Mouse (Mus musculus) forebrain, postnatal 0 days (tissue): ENCODE results near the gene Ngdn. TPM values are rescaled to one million over a fixed set of nuclear protein-coding genes. Genes with fewer than 3 reads are reported as not detected.

Source experiments
- ATAC-seq: fragments of 200-750 bp; cut with Nextera tagmentation; 2 replicates; pipeline ENCODE4 v1.8.0; 2017; ENCODE audit warnings: mild to moderate bottlenecking, moderate library complexity
- DNase-seq: peaks from one replicate; pipeline ENCODE4 v3.0.0-alpha.2; 2015
- H3K27ac ChIP-seq: fragments of 300-500 bp; sonication (generic); 2 replicates; pipeline ENCODE4 v1.5.1; 2014; ENCODE audit warnings: low read depth, mild to moderate bottlenecking, antibody characterized with exemption, low read length, moderate library complexity, mixed read lengths
- H3K27me3 ChIP-seq: fragments of 300-500 bp; sonication (generic); 2 replicates; pipeline ENCODE4 v1.6.1; 2014; ENCODE audit warnings: mild to moderate bottlenecking, low read length, mixed read lengths; ENCODE audit not compliant: insufficient read depth
- H3K36me3 ChIP-seq: fragments of 300-500 bp; sonication (generic); 2 replicates; pipeline ENCODE4 v1.6.1; 2014; ENCODE audit warnings: mild to moderate bottlenecking, moderate library complexity; ENCODE audit not compliant: insufficient read depth
- H3K4me1 ChIP-seq: fragments of 300-500 bp; sonication (generic); 2 replicates; pipeline ENCODE4 v1.6.1; 2014; ENCODE audit warnings: antibody characterized with exemption; ENCODE audit not compliant: insufficient read depth
- H3K4me2 ChIP-seq: fragments of 300-500 bp; sonication (generic); 2 replicates; pipeline ENCODE4 v1.6.1; 2014; ENCODE audit warnings: low read depth, mild to moderate bottlenecking, moderate library complexity
- H3K4me3 ChIP-seq: fragments of 300-500 bp; sonication (generic); 2 replicates; pipeline ENCODE4 v1.5.1; 2014; ENCODE audit warnings: low read depth, low read length, mixed read lengths
- H3K9ac ChIP-seq: fragments of 300-500 bp; sonication (generic); 2 replicates; pipeline ENCODE4 v1.6.1; 2014; ENCODE audit warnings: mild to moderate bottlenecking
- H3K9me3 ChIP-seq: fragments of 300-500 bp; sonication (generic); 2 replicates; pipeline ENCODE4 v1.6.1; 2016; ENCODE audit warnings: low read length
- CTCF ChIP-seq: sonication (generic); IDR thresholded peaks from 2 replicates; pipeline ENCODE4 v1.5.1; 2016; ENCODE audit warnings: antibody characterized with exemption, control low read depth, low read depth
- WGBS: fragments of 180-500 bp; shearing (Covaris S2); extraction: QIAGEN DNeasy Blood & Tissue Kit; methylation state at CpG from one replicate; pipeline ENCODE4 v1.1.7; 2014; 5-methylcytosine and 5-hydroxymethylcytosine counted together
- microRNA counts: library from miRNA; unstranded; fragments of <30 nt; microRNA quantifications from one replicate; lab custom pipeline; 2015
- microRNA-seq, 2 experiments: library from miRNA; unstranded; fragments of <30 nt; microRNA quantifications; one replicate each; pipeline ENCODE4; 2016
- polyA plus RNA-seq: library from polyadenylated mRNA; unstranded; fragments of >200 nt; fragmentation: Nextera tagmentation; extraction: Ambion mirVana; gene quantifications from 2 replicates; pipeline ENCODE4 v1.2.1, GENCODE M21; 2015
- total RNA-seq: library from RNA; depleted of rRNA; stranded (reverse); fragments of >200 nt; gene quantifications from 2 replicates; pipeline ENCODE4 v1.2.3, GENCODE M21; 2014; rRNA removed

The Ngdn gene
- total and polyA plus RNA-seq, 2 experiments from 2014 or later: 24.2 to 47.9 TPM

GRCm38 (mm10) chr14:55062626-55063025 is 47.4 kb downstream of the Ngdn start:
- 17% methylated on average over 17 of the region's 17 CpGs for WGBS
- peak overlapping the region; percentile 25 for H3K9ac ChIP-seq
- peak overlapping the region; percentile 3; the same call in 1 of the 2 replicates for H3K4me3 ChIP-seq
- TF ChIP-seq CTCF: 0 out of 2 replicates have a peak, but pooled peaks have one; percentile 6
- no peaks in the 10 kb centered on the region for H3K27me3 ChIP-seq
- peak overlapping the region; percentile 67 for H3K27ac ChIP-seq
- peaks cover 44% of the 10 kb centered on the region for H3K4me1 ChIP-seq
- no peaks in the 10 kb centered on the region for H3K9me3 ChIP-seq
- H3K36me3 ChIP-seq: peaks cover 61% of the 10 kb centered on the region
- ATAC-seq (peak; percentile 69), DNase-seq (peak; percentile 58)
- H3K4me2 ChIP-seq: peak overlapping the region; percentile 39

GRCm38 (mm10) chr14:55063117-55063516 is 47.9 kb downstream of the Ngdn start:
- TF ChIP-seq CTCF: no peak
- ATAC-seq: no peak
- no peaks in the 10 kb centered on the region for H3K27me3 ChIP-seq
- no peaks in the 10 kb centered on the region for H3K9me3 ChIP-seq
- 76% methylated on average over 5 of the region's 5 CpGs for WGBS
- peaks cover 39% of the 10 kb centered on the region for H3K4me1 ChIP-seq
- peak overlapping the region; percentile 67 for H3K27ac ChIP-seq
- peak overlapping the region; percentile 25; the same call in 1 of the 2 replicates for H3K9ac ChIP-seq
- peak overlapping the region; percentile 39 for H3K4me2 ChIP-seq
- H3K36me3 ChIP-seq: peaks cover 65% of the 10 kb centered on the region
- DNase-seq: no peak
- no peak overlapping the region for H3K4me3 ChIP-seq

GRCm38 (mm10) chr14:55063581-55064381 is 48.5 kb downstream of the Ngdn start:
- Histone ChIP-seq H3K9me3 (no peaks in the 10 kb centered on the region), H3K4me3 (no peak overlapping the region), H3K4me1 (peaks cover 32% of the 10 kb centered on the region), H3K4me2 (peak overlapping the region; percentile 2; the same call in 1 of the 2 replicates), H3K27ac (peak overlapping the region; percentile 67; the same call in 1 of the 2 replicates), H3K9ac (no peak overlapping the region), H3K27me3 (no peaks in the 10 kb centered on the region), H3K36me3 (peaks cover 71% of the 10 kb centered on the region)
- DNase-seq: no peak
- TF ChIP-seq CTCF: no peak
- ATAC-seq: no peak
- WGBS: 84% methylated on average over 22 of the region's 22 CpGs

- WGBS: 81% methylated on average over 35 of the region's 35 CpGs
- Histone ChIP-seq H3K4me3 (no peak overlapping the region), H3K27me3 (no peaks in the 10 kb centered on the region), H3K9ac (no peak overlapping the region), H3K9me3 (no peaks in the 10 kb centered on the region), H3K36me3 (peaks cover 75% of the 10 kb centered on the region), H3K4me2 (no peak overlapping the region), H3K4me1 (peaks cover 26% of the 10 kb centered on the region), H3K27ac (peak overlapping the region; percentile 50)
- DNase-seq (no peak), ATAC-seq (no peak)
- no peak for TF ChIP-seq CTCF
Observed at GRCm38 (mm10) chr14:55064481-55065370, 49.5 kb downstream of the Ngdn start.

GRCm38 (mm10) chr14:55065391-55065790 is 50.1 kb downstream of the Ngdn start:
- WGBS: 84% methylated on average over 13 of the region's 13 CpGs
- H3K4me2 ChIP-seq: no peak overlapping the region
- H3K27ac ChIP-seq: peak overlapping the region; percentile 50
- H3K9ac ChIP-seq: no peak overlapping the region
- ATAC-seq: no peak
- H3K36me3 ChIP-seq: peaks cover 79% of the 10 kb centered on the region
- H3K27me3 ChIP-seq: no peaks in the 10 kb centered on the region
- H3K4me3 ChIP-seq: no peak overlapping the region
- H3K9me3 ChIP-seq: no peaks in the 10 kb centered on the region
- DNase-seq: no peak
- TF ChIP-seq CTCF: no peak
- H3K4me1 ChIP-seq: peaks cover 20% of the 10 kb centered on the region; the same call in 1 of the 2 replicates

GRCm38 (mm10) chr14:55066042-55066441 is 50.8 kb downstream of the Ngdn start:
- Histone ChIP-seq H3K27me3 (no peaks in the 10 kb centered on the region), H3K4me1 (peaks cover 16% of the 10 kb centered on the region; the same call in 1 of the 2 replicates), H3K9me3 (no peaks in the 10 kb centered on the region), H3K9ac (no peak overlapping the region), H3K36me3 (peaks cover 82% of the 10 kb centered on the region), H3K4me2 (no peak overlapping the region), H3K4me3 (no peak overlapping the region), H3K27ac (0 out of 2 replicates have a peak overlapping the region, but pooled peaks have one; percentile 9)
- no peak for ATAC-seq
- 83% methylated on average over 8 of the region's 8 CpGs for WGBS
- TF ChIP-seq CTCF: no peak
- no peak for DNase-seq

- Histone ChIP-seq H3K27ac (peak overlapping the region; percentile 54), H3K9ac (no peak overlapping the region; the same call in 1 of the 2 replicates), H3K4me1 (no peaks in the 10 kb centered on the region), H3K9me3 (no peaks in the 10 kb centered on the region), H3K4me2 (no peak overlapping the region), H3K4me3 (no peak overlapping the region), H3K27me3 (no peaks in the 10 kb centered on the region), H3K36me3 (peaks cover 81% of the 10 kb centered on the region)
- DNase-seq (no peak), ATAC-seq (no peak)
- WGBS: 36% methylated on average over 19 of the region's 19 CpGs
- TF ChIP-seq CTCF: no peak
Observed at GRCm38 (mm10) chr14:55071756-55072155, 56.5 kb downstream of the Ngdn start.

MicroRNAs encoded within 50 kb of the gene (microRNA counts, 519-probe panel; counts per million panel counts)
- not detected for microRNA mmu-miR-208b (lab: Ali Mortazavi, UCI)

Small RNAs within 50 kb of the gene (microRNA-seq; reads per million reads assigned to microRNA genes)
- 15.5 to 70.4 reads per million in 2 experiments for gene Mir208b

Other genes starting within 250 kb of the Ngdn start
- 11.8 and 13.3 TPM in 2 replicates for gene Slc7a8, start 233.5 kb upstream of the Ngdn start, total RNA-seq
- gene Slc7a8, start 233.5 kb upstream of the Ngdn start, polyA plus RNA-seq: 12.5 and 14.5 TPM in 2 replicates
- not detected in 2 replicates for gene Rnf212b, start 201.3 kb upstream of the Ngdn start, total RNA-seq
- gene Rnf212b, start 201.3 kb upstream of the Ngdn start, polyA plus RNA-seq: not detected in 2 replicates
- gene Homez, start 144.5 kb upstream of the Ngdn start, total RNA-seq: 7.1 and 7.2 TPM in 2 replicates
- 2.7 and 6.9 TPM in 2 replicates for gene Homez, start 144.5 kb upstream of the Ngdn start, polyA plus RNA-seq
- gene Ppp1r3e, start 137.9 kb upstream of the Ngdn start, total RNA-seq: 17.4 and 19.7 TPM in 2 replicates
- gene Ppp1r3e, start 137.9 kb upstream of the Ngdn start, polyA plus RNA-seq: 2.3 and 3.3 TPM in 2 replicates
- gene Bcl2l2, start 132.1 kb upstream of the Ngdn start, total RNA-seq: 33.2 and 38.0 TPM in 2 replicates
- 2.5 and 2.9 TPM in 2 replicates for gene Bcl2l2, start 132.1 kb upstream of the Ngdn start, polyA plus RNA-seq
- 3.1 TPM in 1 of 2 replicates, not detected in the other for gene Gm20521, start 132.0 kb upstream of the Ngdn start, total RNA-seq
- 0.30 and 0.89 TPM in 2 replicates for gene Gm20521, start 132.0 kb upstream of the Ngdn start, polyA plus RNA-seq
- 113 and 116 TPM in 2 replicates for gene Pabpn1, start 123.0 kb upstream of the Ngdn start, total RNA-seq
- 105 and 126 TPM in 2 replicates for gene Pabpn1, start 123.0 kb upstream of the Ngdn start, polyA plus RNA-seq
- 327 and 359 TPM in 2 replicates for gene Slc22a17, start 102.3 kb upstream of the Ngdn start, total RNA-seq
- 230 and 282 TPM in 2 replicates for gene Slc22a17, start 102.3 kb upstream of the Ngdn start, polyA plus RNA-seq
- 22.2 and 29.8 TPM in 2 replicates for gene Efs, start 89.3 kb upstream of the Ngdn start, total RNA-seq
- 13.4 and 13.5 TPM in 2 replicates for gene Efs, start 89.3 kb upstream of the Ngdn start, polyA plus RNA-seq
- gene Il25, start 82.8 kb upstream of the Ngdn start, total RNA-seq: 0.38 TPM in 1 of 2 replicates, not detected in the other
- 0.18 and 0.58 TPM in 2 replicates for gene Il25, start 82.8 kb upstream of the Ngdn start, polyA plus RNA-seq
- gene Cmtm5, start 79.2 kb upstream of the Ngdn start, total RNA-seq: 17.9 and 19.9 TPM in 2 replicates
- 17.7 and 22.7 TPM in 2 replicates for gene Cmtm5, start 79.2 kb upstream of the Ngdn start, polyA plus RNA-seq
- gene Myh6, start 48.5 kb upstream of the Ngdn start, total RNA-seq: 0.23 and 5.8 TPM in 2 replicates
- 2.3 and 2.5 TPM in 2 replicates for gene Myh6, start 48.5 kb upstream of the Ngdn start, polyA plus RNA-seq
- gene Gm17428, start 38.5 kb upstream of the Ngdn start, total RNA-seq: not detected in 2 replicates
- gene Gm17428, start 38.5 kb upstream of the Ngdn start, polyA plus RNA-seq: not detected in 2 replicates
- 8.5 and 9.3 TPM in 2 replicates for gene Myh7, start 20.8 kb upstream of the Ngdn start, total RNA-seq
- gene Myh7, start 20.8 kb upstream of the Ngdn start, polyA plus RNA-seq: 8.8 and 9.6 TPM in 2 replicates
- 8.9 and 11.1 TPM in 2 replicates for gene Zfhx2, start 76.9 kb downstream of the Ngdn start, total RNA-seq
- 2.7 and 7.5 TPM in 2 replicates for gene Zfhx2, start 76.9 kb downstream of the Ngdn start, polyA plus RNA-seq
- 49.0 and 55.2 TPM in 2 replicates for gene Thtpa, start 79.3 kb downstream of the Ngdn start, total RNA-seq
- 47.2 and 48.0 TPM in 2 replicates for gene Thtpa, start 79.3 kb downstream of the Ngdn start, polyA plus RNA-seq
- 11.3 and 12.8 TPM in 2 replicates for gene Ap1g2, start 91.1 kb downstream of the Ngdn start, total RNA-seq
- gene Ap1g2, start 91.1 kb downstream of the Ngdn start, polyA plus RNA-seq: 4.2 and 5.5 TPM in 2 replicates
- gene Jph4, start 101.5 kb downstream of the Ngdn start, total RNA-seq: 156 and 160 TPM in 2 replicates
- gene Jph4, start 101.5 kb downstream of the Ngdn start, polyA plus RNA-seq: 47.4 and 55.3 TPM in 2 replicates
- gene Dhrs2, start 206.6 kb downstream of the Ngdn start, total RNA-seq: 0.31 and 0.67 TPM in 2 replicates
- gene Dhrs2, start 206.6 kb downstream of the Ngdn start, polyA plus RNA-seq: 0.30 and 0.57 TPM in 2 replicates